22 mouse cellular contexts compared by ENCODE assay signal in the genomic region with DNA sequence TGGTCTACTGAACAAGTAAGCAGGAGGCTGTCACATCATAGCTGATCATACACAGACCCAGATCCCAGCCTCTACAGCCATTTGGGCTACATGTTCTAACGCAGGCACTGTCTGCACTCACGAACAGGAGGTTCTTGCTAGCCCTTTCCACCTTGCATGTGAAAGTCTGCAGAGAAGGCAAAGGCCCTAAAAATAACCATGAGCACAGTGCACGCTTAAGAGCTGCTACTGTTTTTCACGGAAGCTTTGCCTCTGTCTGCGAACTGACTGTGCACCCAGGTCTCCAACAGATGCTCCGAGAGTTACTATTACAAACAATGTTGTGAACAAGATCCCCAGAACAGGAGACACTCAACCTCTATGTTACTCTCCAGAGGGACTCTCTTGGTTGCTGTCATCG.
"Had no signal": no experiment of that assay in that cellular context is flagged by ENCODE, and none has a peak within 500 bp of the region (broad histone marks: within the 10 kb centered on the region; RNA-seq: fewer than 3 reads in every experiment).

No protein-coding gene starts in this region.

- H3K9me3 ChIP-seq: limb, embryonic 12.5 days; limb, embryonic 15.5 days; midbrain, embryonic 12.5 days; midbrain, embryonic 15.5 days; neural tube, embryonic 12.5 days; neural tube, embryonic 15.5 days had no signal

- H3K36me3 ChIP-seq: midbrain, embryonic 15.5 days; neural tube, embryonic 15.5 days had no signal

- H3K4me2 ChIP-seq: limb, embryonic 12.5 days; limb, embryonic 15.5 days; liver, embryonic 11.5 days; lung, embryonic 14.5 days; midbrain, embryonic 12.5 days; midbrain, embryonic 15.5 days; neural tube, embryonic 12.5 days; neural tube, embryonic 15.5 days had no signal

- ATAC-seq: liver, postnatal 0 days; lung, postnatal 0 days; midbrain, embryonic 15.5 days had no signal

- DNase-seq: kidney, postnatal 10 days; kidney, postnatal 36 days; left cerebral cortex, postnatal 4 days; liver, postnatal 0 days; lung, embryonic 14.5 days; right cerebral cortex, adult 18-20 months; right cerebral cortex, postnatal 14 days; right cerebral cortex, postnatal 4 days; thymus, adult 2 months; thymus, postnatal 14 days; thymus, postnatal 4 days had no signal

- H3K27ac ChIP-seq: limb, embryonic 12.5 days; limb, embryonic 15.5 days; liver, embryonic 14.5 days; macrophage; midbrain, embryonic 12.5 days; midbrain, embryonic 15.5 days; neural tube, embryonic 12.5 days; neural tube, embryonic 15.5 days; stomach, postnatal 0 days had no signal

- H3K27me3 ChIP-seq: limb, embryonic 12.5 days; limb, embryonic 15.5 days; midbrain, embryonic 12.5 days; midbrain, embryonic 15.5 days; neural tube, embryonic 12.5 days; neural tube, embryonic 15.5 days had no signal

- H3K9ac ChIP-seq: limb, embryonic 12.5 days; limb, embryonic 15.5 days; liver, embryonic 14.5 days; liver, postnatal 0 days; lung, embryonic 14.5 days; midbrain, embryonic 12.5 days; midbrain, embryonic 15.5 days; neural tube, embryonic 12.5 days; neural tube, embryonic 15.5 days had no signal

- H3K4me3 ChIP-seq: limb, embryonic 12.5 days; limb, embryonic 15.5 days; midbrain, embryonic 12.5 days; midbrain, embryonic 15.5 days; neural tube, embryonic 12.5 days; neural tube, embryonic 15.5 days had no signal
